Mouse (Mus musculus) liver, postnatal 0 days (tissue): Measurements from ENCODE around the gene Tmem240.

Experiments
- CTCF ChIP-seq: sonication (generic); IDR thresholded peaks from 2 replicates; pipeline ENCODE4 v1.5.1; 2016; ENCODE audit warnings: antibody characterized with exemption, low read depth
- EP300 ChIP-seq: IDR thresholded peaks from 2 replicates; pipeline ENCODE4 v1.6.1; 2016; ENCODE audit warnings: antibody characterized with exemption, low read depth, mild to moderate bottlenecking

DNA sequence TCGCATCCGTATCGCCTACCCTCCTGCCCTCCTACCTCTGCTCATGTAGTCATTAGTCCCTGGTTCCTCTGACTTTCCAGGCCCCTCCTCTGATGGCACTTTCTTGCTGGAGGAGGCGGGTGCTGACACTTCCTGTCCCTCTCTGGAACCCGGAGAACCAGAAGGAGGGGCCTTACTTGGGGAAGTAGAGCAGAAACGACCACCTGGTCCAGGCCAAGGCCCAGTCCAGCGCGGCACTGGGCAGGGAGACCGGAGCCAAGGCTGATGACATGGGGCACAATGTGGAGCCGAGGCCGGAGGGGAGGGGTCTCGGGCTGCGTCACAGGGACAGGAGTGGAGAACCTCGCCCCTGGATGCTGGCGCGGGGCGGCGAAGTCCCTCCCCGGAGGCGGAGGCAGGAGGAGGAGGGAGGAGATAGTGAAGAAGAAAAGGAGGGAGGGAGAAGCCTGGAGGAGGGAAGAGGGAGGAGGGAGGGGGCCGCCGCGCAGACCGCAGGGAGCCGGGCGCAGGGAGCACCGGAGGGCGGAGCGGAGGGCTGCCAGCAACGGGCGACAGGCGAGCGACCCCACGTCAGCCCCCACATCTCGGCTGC is at the start of gene Tmem240:
- TF ChIP-seq CTCF, result no peak
- no peak for TF ChIP-seq EP300
